Mouse (Mus musculus) lung, postnatal 0 days (tissue): ENCODE measurements around the gene Hhat.

Source experiments
- CTCF ChIP-seq: IDR thresholded peaks from 2 replicates; pipeline ENCODE4 v1.5.1; 2016; ENCODE audit warnings: antibody characterized with exemption, mild to moderate bottlenecking
- EP300 ChIP-seq: IDR thresholded peaks from 2 replicates; pipeline ENCODE4 v1.6.1; 2016; ENCODE audit warnings: antibody characterized with exemption, mild to moderate bottlenecking, control low read depth

- no peak for TF ChIP-seq CTCF
- TF ChIP-seq EP300 = no peak
Measured at GRCm38 (mm10) chr1:192730517-192730916, 40.5 kb downstream of the Hhat start.
